Mouse (Mus musculus) olfactory bulb, adult 2 months (tissue): ENCODE data around the gene Vopp1. TPM values are rescaled to one million over a fixed set of nuclear protein-coding genes. Genes with fewer than 3 reads are reported as not detected.

ENCODE experiments used
- H3K27ac ChIP-seq: fragments of 200-500 bp; 2 replicates; pipeline ENCODE4 v1.5.1; 2012; ENCODE audit warnings: low read depth, low read length; ENCODE audit not compliant: insufficient read depth
- H3K4me1 ChIP-seq: fragments of 200-500 bp; 2 replicates; pipeline ENCODE4 v1.6.1; 2012; ENCODE audit warnings: low read length; ENCODE audit not compliant: control insufficient read depth, insufficient read depth
- H3K4me3 ChIP-seq: fragments of 200-500 bp; 2 replicates; pipeline ENCODE4 v1.5.1; 2012; ENCODE audit warnings: mild to moderate bottlenecking, low read depth, low read length, moderate library complexity; ENCODE audit not compliant: insufficient read depth
- CTCF ChIP-seq: fragments of 200-500 bp; IDR thresholded peaks from 2 replicates; pipeline ENCODE4 v1.5.1; 2012; ENCODE audit warnings: low read depth, mild to moderate bottlenecking, low read length, moderate library complexity; ENCODE audit not compliant: insufficient read depth
- POLR2A ChIP-seq: fragments of 200-500 bp; IDR thresholded peaks from 2 replicates; pipeline ENCODE4 v1.6.1; 2012; ENCODE audit warnings: mild to moderate bottlenecking, low read depth, low read length, moderate library complexity; ENCODE audit not compliant: insufficient read depth
- WGBS: fragments of 180-500 bp; shearing (Covaris S2); methylation state at CpG from one replicate; pipeline ENCODE4 v1.1.7; 2018; 5-methylcytosine and 5-hydroxymethylcytosine counted together
- polyA plus RNA-seq: library from polyadenylated mRNA; stranded (reverse); fragments of >200 nt; gene quantifications from 2 replicates; pipeline ENCODE4 v1.2.4, GENCODE M21; 2012; ENCODE audit warnings: low replicate concordance; ENCODE audit not compliant: missing spikeins, insufficient read depth, insufficient read length

The Vopp1 gene
- polyA plus RNA-seq, 1 experiment = not detected

GRCm38 (mm10) chr6:57684156-57684555 is 140.8 kb downstream of the Vopp1 start:
- Histone ChIP-seq H3K4me1 (no peaks in the 10 kb centered on the region), H3K4me3 (no peak overlapping the region), H3K27ac (no peak overlapping the region)
- 62% methylated on average over 1 of the region's 1 CpGs for WGBS
- TF ChIP-seq POLR2A = no peak
- no peak for TF ChIP-seq CTCF

Other genes starting within 250 kb of the Vopp1 start
- not detected in 2 replicates for gene Herc6, start 244.2 kb downstream of the Vopp1 start, polyA plus RNA-seq
- not detected in 2 replicates for gene Pyurf, start 133.1 kb downstream of the Vopp1 start, polyA plus RNA-seq
- gene Lancl2, start 122.6 kb downstream of the Vopp1 start, polyA plus RNA-seq = not detected in 2 replicates
- not detected in 2 replicates for gene Vmn1r21, start 25.2 kb upstream of the Vopp1 start, polyA plus RNA-seq
- gene Vmn1r22, start 82.9 kb upstream of the Vopp1 start, polyA plus RNA-seq = not detected in 2 replicates
- not detected in 2 replicates for gene Vmn1r23, start 101.7 kb upstream of the Vopp1 start, polyA plus RNA-seq
- gene Vmn1r24, start 136.3 kb upstream of the Vopp1 start, polyA plus RNA-seq = not detected in 2 replicates
- gene Vmn1r25, start 155.7 kb upstream of the Vopp1 start, polyA plus RNA-seq = not detected in 2 replicates
- gene Vmn1r26, start 190.0 kb upstream of the Vopp1 start, polyA plus RNA-seq = not detected in 2 replicates